Mouse (Mus musculus) kidney, postnatal 0 days (tissue): ENCODE results near the gene Map1s. TPM values are rescaled to one million over a fixed set of nuclear protein-coding genes. Genes with fewer than 3 reads are reported as not detected.

Experiments
- ATAC-seq: fragments of 200-750 bp; cut with Nextera tagmentation; replicated peaks from 2 replicates; pipeline ENCODE4 v1.8.0; 2017; ENCODE audit warnings: low read depth, moderate number of reproducible peaks, moderate TSS enrichment, moderate library complexity; ENCODE audit not compliant: low FRiP score
- DNase-seq: peaks from one replicate; pipeline ENCODE4 v3.0.0-alpha.2; 2016; ENCODE audit warnings: low spot score
- H3K27ac ChIP-seq: fragments of 300-500 bp; sonication (generic); 2 replicates; pipeline ENCODE4 v1.5.1; 2014; ENCODE audit warnings: mild to moderate bottlenecking
- H3K27me3 ChIP-seq: fragments of 300-500 bp; sonication (generic); 2 replicates; pipeline ENCODE4 v1.6.1; 2014; ENCODE audit warnings: low read length, mixed read lengths; ENCODE audit not compliant: insufficient read depth
- H3K36me3 ChIP-seq: fragments of 300-500 bp; sonication (generic); 2 replicates; pipeline ENCODE4 v1.6.1; 2014; ENCODE audit warnings: low read length, mixed read lengths; ENCODE audit not compliant: insufficient read depth
- H3K4me1 ChIP-seq: fragments of 300-500 bp; sonication (generic); replicated peaks from 2 replicates; pipeline ENCODE4 v1.6.1; 2014; ENCODE audit warnings: antibody characterized with exemption, low read length, mixed read lengths; ENCODE audit not compliant: insufficient read depth
- H3K4me2 ChIP-seq: fragments of 300-500 bp; sonication (generic); 2 replicates; pipeline ENCODE4 v1.6.1; 2014; ENCODE audit warnings: mild to moderate bottlenecking, low read length, moderate library complexity, mixed read lengths
- H3K4me3 ChIP-seq: fragments of 300-500 bp; sonication (generic); replicated peaks from 2 replicates; pipeline ENCODE4 v1.5.1; 2014; ENCODE audit warnings: low read depth, low read length
- H3K9ac ChIP-seq: fragments of 300-500 bp; sonication (generic); 2 replicates; pipeline ENCODE4 v1.6.1; 2014; ENCODE audit warnings: low read depth, low read length
- H3K9me3 ChIP-seq: fragments of 300-500 bp; sonication (generic); replicated peaks from 2 replicates; pipeline ENCODE4 v1.6.1; 2016; ENCODE audit warnings: low read length, inconsistent platforms, mixed read lengths
- CTCF ChIP-seq: IDR thresholded peaks from 2 replicates; pipeline ENCODE4 v1.5.1; 2016; ENCODE audit warnings: antibody characterized with exemption, low read depth, mild to moderate bottlenecking, moderate library complexity
- WGBS: fragments of 180-500 bp; shearing (Covaris S2); extraction: QIAGEN DNeasy Blood & Tissue Kit; methylation state at CpG from one replicate; pipeline ENCODE4 v1.1.7; 2014; 5-methylcytosine and 5-hydroxymethylcytosine counted together
- polyA plus RNA-seq: library from polyadenylated mRNA; unstranded; fragments of >200 nt; fragmentation: Nextera tagmentation; extraction: Ambion mirVana; gene quantifications from 2 replicates; pipeline ENCODE4 v1.2.1, GENCODE M21; 2015

The Map1s gene
- polyA plus RNA-seq, 1 experiment from 2014 or later = 32.5 TPM

DNA sequence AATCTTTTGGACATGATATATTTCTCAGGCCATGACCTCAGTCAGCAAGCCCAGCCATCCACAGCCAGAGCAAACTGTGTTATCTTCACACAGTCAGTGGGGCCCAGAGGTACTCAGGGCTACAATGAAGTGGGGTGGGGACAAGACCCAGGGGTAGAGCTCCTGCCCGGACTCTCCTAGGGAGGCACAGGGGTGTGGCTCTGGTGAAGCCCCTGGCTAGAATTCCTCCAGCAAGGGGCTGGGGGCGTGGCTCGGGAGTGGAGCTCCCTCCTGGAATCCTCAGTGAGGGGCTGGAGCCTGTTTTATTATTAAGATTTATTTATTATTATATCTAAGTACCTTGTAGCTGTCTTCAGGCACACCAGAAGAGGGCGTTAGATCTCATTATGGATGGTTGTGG is 29.4 kb upstream of the Map1s start:
- Histone ChIP-seq H3K27me3 (no peaks in the 10 kb centered on the region), H3K4me2 (no peak overlapping the region), H3K9ac (no peak overlapping the region), H3K9me3 (no peaks in the 10 kb centered on the region), H3K4me1 (0 out of 2 replicates have a peak, but pooled peaks cover 9% of the 10 kb centered on the region), H3K36me3 (no peaks in the 10 kb centered on the region), H3K27ac (no peak overlapping the region), H3K4me3 (no peak overlapping the region)
- TF ChIP-seq CTCF = no peak
- DNase-seq (no peak), ATAC-seq (no peak)
- 37% methylated on average over 4 of the region's 4 CpGs for WGBS

DNA sequence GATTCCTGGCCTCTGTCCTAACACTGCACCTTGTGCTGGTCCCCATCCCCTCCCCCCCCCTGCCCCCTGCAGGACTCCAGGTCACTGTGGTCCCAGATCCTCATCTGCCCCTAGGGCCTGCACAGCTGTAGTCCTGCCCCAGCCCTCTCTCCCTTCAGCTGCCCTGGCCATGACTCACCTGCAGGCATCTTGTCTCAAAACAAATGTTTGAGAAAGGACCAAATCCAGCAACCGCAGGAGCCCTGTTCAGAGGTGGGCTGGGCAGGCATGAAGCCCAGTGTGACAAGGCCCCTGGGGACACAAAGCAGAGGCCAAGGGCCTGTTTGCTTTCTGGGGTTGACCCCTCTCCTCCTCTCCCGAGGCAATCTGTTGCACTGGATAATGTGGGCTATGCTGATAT is 27.6 kb upstream of the Map1s start:
- H3K36me3 ChIP-seq = no peaks in the 10 kb centered on the region
- H3K4me1 ChIP-seq = 0 out of 2 replicates have a peak, but pooled peaks cover 6% of the 10 kb centered on the region
- no peak overlapping the region for H3K4me2 ChIP-seq
- no peak overlapping the region for H3K4me3 ChIP-seq
- H3K9ac ChIP-seq = no peak overlapping the region
- no peaks in the 10 kb centered on the region for H3K27me3 ChIP-seq
- no peak for TF ChIP-seq CTCF
- DNase-seq (no peak), ATAC-seq (no peak)
- 53% methylated on average over 2 of the region's 2 CpGs for WGBS
- no peaks in the 10 kb centered on the region for H3K9me3 ChIP-seq
- H3K27ac ChIP-seq = no peak overlapping the region

DNA sequence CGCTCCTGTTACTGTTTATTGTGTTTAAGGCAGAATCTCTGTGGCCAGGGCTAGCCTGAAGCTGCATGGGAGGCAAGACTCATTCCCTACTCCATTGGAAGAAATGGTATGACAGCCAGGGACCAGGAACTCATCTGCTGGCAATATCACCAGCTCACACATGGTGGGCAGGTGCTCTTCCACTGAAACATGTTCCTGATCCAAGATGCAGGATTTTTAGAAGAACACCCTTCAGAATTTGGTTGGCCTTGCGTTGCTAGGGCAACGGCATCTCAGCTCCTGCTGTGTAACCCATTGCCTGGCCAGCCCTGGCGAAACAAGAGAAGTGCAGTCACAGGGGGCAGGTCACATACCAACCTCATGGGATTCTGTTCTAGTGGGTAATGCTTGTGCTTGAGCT is 26.2 kb upstream of the Map1s start:
- 52% methylated on average over 4 of the region's 4 CpGs for WGBS
- H3K4me1 ChIP-seq = 0 out of 2 replicates have a peak, but pooled peaks cover 6% of the 10 kb centered on the region
- no peak overlapping the region for H3K4me3 ChIP-seq
- H3K9me3 ChIP-seq = no peaks in the 10 kb centered on the region
- no peak overlapping the region for H3K4me2 ChIP-seq
- H3K27me3 ChIP-seq = no peaks in the 10 kb centered on the region
- no peak for TF ChIP-seq CTCF
- DNase-seq = no peak
- no peak overlapping the region for H3K27ac ChIP-seq
- H3K36me3 ChIP-seq = no peaks in the 10 kb centered on the region
- H3K9ac ChIP-seq = no peak overlapping the region
- ATAC-seq = no peak

DNA sequence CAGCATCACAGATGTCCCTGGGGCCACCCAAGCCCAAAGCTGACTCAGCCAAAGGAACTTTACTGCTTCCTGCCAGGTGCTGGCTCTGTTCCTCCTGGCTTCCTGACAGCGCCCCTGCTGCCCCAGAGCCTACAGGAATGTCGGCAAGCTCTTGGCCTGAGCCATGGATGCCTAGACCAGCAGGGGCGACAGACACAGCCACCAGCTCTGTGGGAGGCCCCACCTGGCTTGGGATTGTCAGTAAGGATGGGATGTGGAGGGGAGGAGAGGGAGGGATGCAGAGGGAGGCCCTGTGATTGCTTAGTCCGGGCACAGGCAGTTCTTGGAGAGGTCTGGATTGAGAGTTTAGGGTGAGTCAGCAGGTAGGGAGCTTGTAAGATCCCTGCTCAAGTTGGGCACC is 25.6 kb upstream of the Map1s start:
- Histone ChIP-seq H3K27ac (no peak overlapping the region), H3K4me3 (no peak overlapping the region), H3K4me2 (no peak overlapping the region), H3K27me3 (no peaks in the 10 kb centered on the region), H3K9me3 (no peaks in the 10 kb centered on the region), H3K36me3 (no peaks in the 10 kb centered on the region), H3K9ac (no peak overlapping the region), H3K4me1 (0 out of 2 replicates have a peak, but pooled peaks cover 6% of the 10 kb centered on the region)
- WGBS = 6% methylated on average over 4 of the region's 4 CpGs
- DNase-seq = peak; percentile 16
- peak; percentile 35; the same call in 1 of the 2 replicates for TF ChIP-seq CTCF
- ATAC-seq = peak; percentile 53

DNA sequence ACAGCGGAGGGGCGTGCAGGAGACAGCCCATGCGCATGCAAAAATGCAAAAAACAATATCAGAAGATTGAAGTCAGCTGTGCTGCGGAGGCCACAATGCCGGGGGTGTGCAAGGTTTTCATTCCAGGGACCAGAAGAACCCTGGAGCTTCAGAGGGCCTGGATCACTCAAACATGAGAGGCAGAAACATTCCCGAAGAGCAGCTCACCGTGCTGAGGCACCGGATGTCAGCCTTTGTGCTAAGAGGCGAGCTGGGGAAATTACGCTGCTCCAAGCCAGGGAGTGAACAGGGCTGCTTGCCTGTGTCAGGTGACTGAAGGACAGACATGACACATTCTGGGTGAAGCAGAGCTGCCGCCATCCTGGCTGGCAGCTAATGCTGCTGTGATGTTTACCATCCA is 25.2 kb upstream of the Map1s start:
- no peaks in the 10 kb centered on the region for H3K27me3 ChIP-seq
- 0 out of 2 replicates have a peak, but pooled peaks have one; percentile 27 for ATAC-seq
- no peak for DNase-seq
- no peak overlapping the region for H3K4me2 ChIP-seq
- H3K4me3 ChIP-seq = no peak overlapping the region
- no peak overlapping the region for H3K27ac ChIP-seq
- TF ChIP-seq CTCF = no peak
- no peak overlapping the region for H3K9ac ChIP-seq
- H3K4me1 ChIP-seq = 0 out of 2 replicates have a peak, but pooled peaks cover 6% of the 10 kb centered on the region
- no peaks in the 10 kb centered on the region for H3K36me3 ChIP-seq
- H3K9me3 ChIP-seq = no peaks in the 10 kb centered on the region
- 23% methylated on average over 11 of the region's 11 CpGs for WGBS

DNA sequence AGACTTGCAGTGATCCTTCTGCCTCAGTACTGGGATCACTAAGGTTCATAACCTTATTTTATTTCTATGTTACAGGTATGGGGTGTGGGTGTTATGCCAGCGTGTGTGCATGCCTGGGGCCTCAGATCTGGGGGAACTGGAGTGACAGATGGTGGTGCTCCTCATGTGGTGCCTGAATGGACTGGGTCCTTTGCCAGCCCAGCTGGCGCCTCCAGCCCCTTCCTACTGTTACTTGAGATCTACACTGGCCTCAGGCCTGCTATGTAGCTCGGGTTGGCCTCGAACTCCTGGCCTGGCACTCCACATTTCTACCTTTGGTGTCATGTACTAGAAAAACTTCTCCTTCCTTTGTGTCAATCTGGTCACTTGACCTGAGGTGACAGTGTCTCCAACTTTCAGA is 21.5 kb upstream of the Map1s start:
- Histone ChIP-seq H3K4me3 (no peak overlapping the region), H3K9me3 (no peaks in the 10 kb centered on the region), H3K27me3 (no peaks in the 10 kb centered on the region), H3K27ac (no peak overlapping the region), H3K36me3 (no peaks in the 10 kb centered on the region), H3K9ac (no peak overlapping the region), H3K4me2 (no peak overlapping the region), H3K4me1 (0 out of 2 replicates have a peak, but pooled peaks cover 6% of the 10 kb centered on the region)
- ATAC-seq (no peak), DNase-seq (no peak)
- TF ChIP-seq CTCF = no peak
- 77% methylated on average over 4 of the region's 4 CpGs for WGBS

DNA sequence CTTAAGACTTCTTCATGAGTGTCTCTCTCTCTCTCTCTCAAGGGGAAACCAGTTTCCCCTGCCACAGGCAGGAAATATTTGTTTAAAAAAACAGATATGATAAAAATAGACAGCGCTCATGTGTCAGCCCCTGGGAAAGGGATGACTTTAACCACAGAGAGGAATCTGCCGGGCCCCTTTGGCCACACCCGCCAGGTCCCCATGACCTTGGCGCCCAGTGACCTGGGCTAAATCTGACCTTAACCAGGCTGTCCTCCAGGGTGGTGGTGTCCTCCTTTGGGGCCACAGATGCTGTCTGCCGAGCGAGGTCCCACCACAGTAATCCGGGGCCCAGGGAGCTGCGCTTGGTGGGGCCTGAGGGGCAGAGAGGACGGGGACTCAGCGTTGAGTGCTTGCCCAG is 21.0 kb upstream of the Map1s start:
- no peak overlapping the region for H3K4me2 ChIP-seq
- no peak for ATAC-seq
- no peak for DNase-seq
- no peak overlapping the region for H3K4me3 ChIP-seq
- TF ChIP-seq CTCF = no peak
- H3K9me3 ChIP-seq = no peaks in the 10 kb centered on the region
- H3K27me3 ChIP-seq = no peaks in the 10 kb centered on the region
- no peak overlapping the region for H3K27ac ChIP-seq
- no peak overlapping the region for H3K9ac ChIP-seq
- 89% methylated on average over 10 of the region's 10 CpGs for WGBS
- 0 out of 2 replicates have a peak, but pooled peaks cover 6% of the 10 kb centered on the region for H3K4me1 ChIP-seq
- no peaks in the 10 kb centered on the region for H3K36me3 ChIP-seq
